Mouse (Mus musculus) cerebellum, adult 2 months (tissue): ENCODE results near the gene Tfrc. TPM values are rescaled to one million over a fixed set of nuclear protein-coding genes. Genes with fewer than 3 reads are reported as not detected.

Experiments used
- DNase-seq, 2 experiments: peaks; one replicate each; pipeline ENCODE4 v3.0.0; 2021
- H3K27ac ChIP-seq: fragments of 200-500 bp; 2 replicates; pipeline ENCODE4 v1.5.1; 2012; ENCODE audit warnings: low read length, control low read depth, inconsistent platforms; ENCODE audit not compliant: insufficient read depth
- H3K27me3 ChIP-seq: fragments of 200-500 bp; 2 replicates; pipeline ENCODE4 v1.6.1; 2012; ENCODE audit warnings: inconsistent platforms, mild to moderate bottlenecking, low read length, moderate library complexity; ENCODE audit not compliant: control insufficient read depth, insufficient read depth
- H3K4me1 ChIP-seq: fragments of 200-500 bp; 2 replicates; pipeline ENCODE4 v1.6.1; 2011; ENCODE audit warnings: low read length; ENCODE audit not compliant: control insufficient read depth, insufficient read depth
- H3K4me3 ChIP-seq: fragments of 200-500 bp; replicated peaks from 2 replicates; pipeline ENCODE3; 2011; ENCODE audit warnings: mild to moderate bottlenecking, low read depth, low read length, control low read depth; ENCODE audit not compliant: insufficient read depth
- CTCF ChIP-seq: fragments of 200-500 bp; IDR thresholded peaks from 2 replicates; pipeline ENCODE4 v1.5.1; 2011; ENCODE audit warnings: low read depth, mild to moderate bottlenecking, control low read depth, low read length, moderate library complexity, borderline replicate concordance; ENCODE audit not compliant: insufficient read depth
- POLR2A ChIP-seq: fragments of 200-500 bp; IDR thresholded peaks from 2 replicates; pipeline ENCODE4 v1.6.1; 2011; ENCODE audit warnings: low read length, control low read depth, borderline replicate concordance; ENCODE audit not compliant: insufficient read depth
- WGBS: fragments of 180-500 bp; shearing (Covaris S2); methylation state at CpG from one replicate; pipeline ENCODE4 v1.1.7; 2018; 5-methylcytosine and 5-hydroxymethylcytosine counted together
- polyA plus RNA-seq: library from polyadenylated mRNA; depleted of rRNA; stranded (reverse); fragments of >200 nt; gene quantifications from 2 replicates; pipeline ENCODE4 v1.2.3, GENCODE M21; 2012; rRNA removed

Tfrc gene
- polyA plus RNA-seq, result 76.7 and 82.5 TPM in 2 replicates

- TF ChIP-seq CTCF, result no peak
- peak; percentile 96 for TF ChIP-seq POLR2A
- H3K4me1 ChIP-seq, result no peaks in the 10 kb centered on the region
- H3K27ac ChIP-seq, result peak within 1 kb of the TSS; percentile 15; the same call in 1 of the 2 replicates
- DNase-seq, result peak; percentile 98 to 99
- H3K27me3 ChIP-seq, result no peaks in the 10 kb centered on the region
- WGBS, result under 1% methylated on average over 73 of the region's 73 CpGs
- H3K4me3 ChIP-seq, result peak within 1 kb of the TSS; percentile 53
Observed at GRCm38 (mm10) chr16:32608712-32609400, at the start of gene Tfrc. TSS of gene Tfrc (plus strand) at chr16:32608920.

DNA sequence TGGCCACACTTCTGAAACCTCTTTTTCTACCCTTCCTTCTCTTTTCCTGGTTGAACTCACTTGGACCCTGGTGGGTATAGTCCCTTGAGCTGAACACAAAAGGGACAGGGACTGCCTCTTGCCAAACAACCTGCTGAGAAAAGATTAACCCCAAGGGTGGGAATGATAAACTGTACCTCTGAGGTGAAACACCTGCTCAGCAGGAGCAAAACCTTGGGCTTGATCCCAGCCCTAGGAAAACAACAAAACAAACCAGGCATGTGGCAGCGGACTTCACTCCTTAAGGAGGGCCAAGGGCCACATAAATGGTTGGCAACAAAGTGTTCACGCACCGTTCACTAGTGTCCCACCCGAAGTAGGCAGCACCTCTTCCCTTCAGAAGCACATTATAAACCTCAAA lies 49.2 kb upstream of the Tfrc start:
- Histone ChIP-seq H3K4me1 (no peaks in the 10 kb centered on the region), H3K27ac (no peak overlapping the region), H3K4me3 (no peak overlapping the region), H3K27me3 (no peaks in the 10 kb centered on the region)
- WGBS, result 77% methylated on average over 4 of the region's 4 CpGs
- no peak for DNase-seq
- TF ChIP-seq CTCF, result no peak
- no peak for TF ChIP-seq POLR2A

GRCm38 (mm10) chr16:32563056-32563793 lies 45.5 kb upstream of the Tfrc start:
- Histone ChIP-seq H3K4me3 (no peak overlapping the region), H3K27ac (no peak overlapping the region), H3K4me1 (no peaks in the 10 kb centered on the region), H3K27me3 (no peaks in the 10 kb centered on the region)
- no peak for TF ChIP-seq POLR2A
- TF ChIP-seq CTCF, result no peak
- no peak for DNase-seq
- 80% methylated on average over 5 of the region's 5 CpGs for WGBS

DNA sequence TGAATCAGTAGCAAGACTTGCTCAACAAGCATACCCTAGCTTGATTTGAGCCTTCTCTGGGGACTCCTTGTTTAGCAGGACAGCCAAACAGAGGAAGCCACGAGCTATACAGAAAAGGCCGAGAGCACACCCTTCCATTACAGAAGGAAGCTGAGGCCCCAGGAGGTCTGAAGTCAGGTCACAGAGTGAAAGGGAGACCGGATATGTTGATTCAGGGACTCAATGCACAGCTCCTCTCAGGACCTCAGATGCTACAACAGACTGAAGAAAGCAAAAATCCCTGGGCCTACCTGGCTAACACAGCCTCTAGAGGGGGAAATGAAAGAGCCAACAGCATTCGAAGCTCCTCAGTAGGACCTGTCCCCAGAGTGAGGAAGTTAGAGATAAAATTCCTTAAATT lies 41.4 kb upstream of the Tfrc start:
- H3K4me1 ChIP-seq, result no peaks in the 10 kb centered on the region
- 76% methylated on average over 4 of the region's 4 CpGs for WGBS

DNA sequence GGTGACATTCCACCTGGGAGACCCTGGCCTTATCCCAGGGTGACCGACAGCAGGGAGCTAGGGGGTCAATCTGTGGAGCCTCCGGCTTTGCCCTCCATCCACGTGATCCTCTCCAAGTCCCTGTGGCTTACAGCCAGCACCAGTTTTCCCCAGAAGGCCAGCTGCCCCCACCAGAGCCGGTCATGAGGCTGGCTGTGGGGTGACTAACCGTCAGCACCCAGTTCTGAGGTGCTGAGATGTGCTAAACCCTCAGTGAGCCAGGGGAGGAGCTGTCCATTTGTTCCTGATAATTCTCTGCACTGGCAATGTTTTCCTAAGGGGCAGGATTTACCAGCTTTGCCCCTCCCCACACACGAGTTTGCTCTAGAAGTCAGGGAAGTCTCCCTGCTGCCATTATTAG lies 40.3 kb upstream of the Tfrc start:
- no peak for TF ChIP-seq CTCF
- TF ChIP-seq POLR2A, result no peak
- Histone ChIP-seq H3K27ac (no peak overlapping the region), H3K4me1 (no peaks in the 10 kb centered on the region), H3K27me3 (no peaks in the 10 kb centered on the region), H3K4me3 (no peak overlapping the region)
- no peak for DNase-seq
- 40% methylated on average over 6 of the region's 6 CpGs for WGBS

More for the DNA sequence above, 41.4 kb upstream of the Tfrc start:
- Histone ChIP-seq H3K4me3 (no peak overlapping the region), H3K27ac (no peak overlapping the region), H3K27me3 (no peaks in the 10 kb centered on the region)
- DNase-seq, result no peak
- TF ChIP-seq CTCF (no peak), POLR2A (no peak)

DNA sequence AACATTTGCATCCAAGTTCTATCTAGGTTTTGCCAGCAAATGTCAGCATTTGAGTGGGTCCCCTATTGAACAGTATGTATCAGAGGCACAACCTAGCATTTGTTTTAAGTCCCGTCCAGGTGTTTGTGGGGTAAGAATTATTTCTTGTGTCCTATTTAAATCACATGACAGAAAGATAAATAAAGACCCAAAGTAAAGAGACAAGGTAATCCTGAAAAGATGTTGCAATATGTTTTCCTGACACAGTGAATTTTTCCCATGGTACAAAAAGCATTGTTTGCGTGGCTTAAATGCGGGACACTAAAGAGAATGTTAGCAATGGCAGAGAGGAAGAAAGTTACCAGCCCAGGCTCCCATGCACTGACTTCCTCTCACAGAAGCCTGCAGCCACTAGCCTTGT lies 38.7 kb upstream of the Tfrc start:
- no peak overlapping the region for H3K4me3 ChIP-seq
- H3K27me3 ChIP-seq, result no peaks in the 10 kb centered on the region
- no peaks in the 10 kb centered on the region for H3K4me1 ChIP-seq
- WGBS, result 91% methylated on average over 3 of the region's 3 CpGs
- no peak overlapping the region for H3K27ac ChIP-seq
- DNase-seq, result no peak
- TF ChIP-seq POLR2A (no peak), CTCF (no peak)

- Histone ChIP-seq H3K4me3 (no peak overlapping the region), H3K27ac (no peak overlapping the region)
- 81% methylated on average over 4 of the region's 4 CpGs for WGBS
Observed at GRCm38 (mm10) chr16:32572528-32572927, 36.2 kb upstream of the Tfrc start.

GRCm38 (mm10) chr16:32586482-32586881 lies 22.2 kb upstream of the Tfrc start:
- WGBS, result 88% methylated on average over 4 of the region's 4 CpGs
- Histone ChIP-seq H3K27ac (no peak overlapping the region), H3K4me1 (no peaks in the 10 kb centered on the region), H3K4me3 (no peak overlapping the region), H3K27me3 (no peaks in the 10 kb centered on the region)
- no peak for DNase-seq
- TF ChIP-seq CTCF (no peak), POLR2A (no peak)

More at GRCm38 (mm10) chr16:32572528-32572927, 36.2 kb upstream of the Tfrc start:
- Histone ChIP-seq H3K4me1 (no peaks in the 10 kb centered on the region), H3K27me3 (no peaks in the 10 kb centered on the region)
- TF ChIP-seq CTCF, result no peak
- TF ChIP-seq POLR2A, result no peak
- no peak for DNase-seq
